Mouse (Mus musculus) heart, postnatal 10 days (tissue): ENCODE data around the gene Hibch. TPM values are rescaled to one million over a fixed set of nuclear protein-coding genes. Genes with fewer than 3 reads are reported as not detected.
A peak's percentile ranks its signal among the peaks of the same experiment; 100 is the strongest.
"Not testable (repeated sequence)": the region's sequence is repeated elsewhere in the genome, so short reads cannot be mapped to it uniquely, and the experiment has no call there.

Experiments used
- DNase-seq, 2 experiments: peaks; one replicate each; pipeline ENCODE4 v3.0.0; 2021
- intact Hi-C: fragments of 180-260 bp; cut with DNase I; formaldehyde crosslinking; loops from one replicate; pipeline ENCODE4 v1.15.1; 2025
- total RNA-seq, 2 experiments: library from RNA; stranded (reverse); gene quantifications; 2 replicates each; pipeline ENCODE4 v1.2.3; 2021

Gene Hibch
- total RNA-seq, 2 experiments from 2014 or later = 62.1 to 63.6 TPM

GRCm38 (mm10) chr1:52866007-52866406, 21.3 kb downstream of the Hibch start:
- intact Hi-C loops = no loop called here
- no peak for DNase-seq

GRCm38 (mm10) chr1:52867876-52868275, 23.1 kb downstream of the Hibch start:
- no peak for DNase-seq
- intact Hi-C loops = no loop called here

GRCm38 (mm10) chr1:52884208-52884607, 39.5 kb downstream of the Hibch start:
- intact Hi-C loops = no loop called here
- no peak for DNase-seq

GRCm38 (mm10) chr1:52909783-52910182, 65.1 kb downstream of the Hibch start:
- DNase-seq = no peak
- intact Hi-C loops = no loop called here

GRCm38 (mm10) chr1:52916655-52917054, 71.9 kb downstream of the Hibch start:
- intact Hi-C loops = no loop called here
- DNase-seq = no peak

- intact Hi-C loops, DNase-seq: not testable (repeated sequence)
These were observed 74.2 kb downstream of the Hibch start for GRCm38 (mm10) chr1:52918897-52919296.

- intact Hi-C loops, DNase-seq: not testable (repeated sequence)
These were observed 79.8 kb downstream of the Hibch start for GRCm38 (mm10) chr1:52924482-52924881.

- intact Hi-C loops = no loop called here
- no peak for DNase-seq
These were observed 89.8 kb downstream of the Hibch start for GRCm38 (mm10) chr1:52934494-52934893.

GRCm38 (mm10) chr1:52939021-52939420, 94.3 kb downstream of the Hibch start:
- intact Hi-C loops = no loop called here
- no peak for DNase-seq

GRCm38 (mm10) chr1:52947895-52948294, 103.2 kb downstream of the Hibch start:
- intact Hi-C loops = no loop called here

GRCm38 (mm10) chr1:52951146-52951868, 106.6 kb downstream of the Hibch start:
- intact Hi-C loops = loop anchor here (5.0 to 10.0 kb wide), 2 partner anchors 81 to 197 kb away; no protein-coding TSS in a partner anchor

More at GRCm38 (mm10) chr1:52947895-52948294, 103.2 kb downstream of the Hibch start:
- DNase-seq = no peak

GRCm38 (mm10) chr1:52952143-52952542, 107.4 kb downstream of the Hibch start:
- DNase-seq = peak in 1 of 2 experiments; percentile 20
- intact Hi-C loops = loop anchor here (5.0 to 10.0 kb wide), 2 partner anchors 80 to 197 kb away; no protein-coding TSS in a partner anchor

More at GRCm38 (mm10) chr1:52951146-52951868, 106.6 kb downstream of the Hibch start:
- DNase-seq = no peak

- intact Hi-C loops = loop anchor here (5.0 to 10.0 kb wide), 2 partner anchors 80 to 198 kb away; no protein-coding TSS in a partner anchor
- peak in 1 of 2 experiments; percentile 9 for DNase-seq
These were observed 108.0 kb downstream of the Hibch start for GRCm38 (mm10) chr1:52952551-52953397.

- no peak for DNase-seq
- intact Hi-C loops = loop anchor here (5.0 to 10.0 kb wide), 2 partner anchors 79 to 199 kb away; no protein-coding TSS in a partner anchor
These were observed 108.8 kb downstream of the Hibch start for GRCm38 (mm10) chr1:52953548-52953947.

- intact Hi-C loops = loop anchor here (5.0 to 10.0 kb wide), 2 partner anchors 78 to 200 kb away; no protein-coding TSS in a partner anchor
- no peak for DNase-seq
These were observed 109.7 kb downstream of the Hibch start for GRCm38 (mm10) chr1:52954456-52954855.

GRCm38 (mm10) chr1:52955102-52955501, 110.4 kb downstream of the Hibch start:
- intact Hi-C loops = loop anchor here (1.0 to 10.0 kb wide), 2 partner anchors 200 to 307 kb away; no protein-coding TSS in a partner anchor
- peak; percentile 25 to 64 for DNase-seq

- intact Hi-C loops = loop anchor here (10.0 kb wide), 1 partner anchor 202 kb away; no protein-coding TSS in a partner anchor
- no peak for DNase-seq
These were observed 112.0 kb downstream of the Hibch start for GRCm38 (mm10) chr1:52956746-52957145.

GRCm38 (mm10) chr1:52960191-52960590, 115.5 kb downstream of the Hibch start:
- intact Hi-C loops = no loop called here
- DNase-seq = no peak

- peak in 1 of 2 experiments; percentile 29 for DNase-seq
- intact Hi-C loops = no loop called here
These were observed 118.4 kb downstream of the Hibch start for GRCm38 (mm10) chr1:52963097-52963496.

GRCm38 (mm10) chr1:52964581-52964980, 119.9 kb downstream of the Hibch start:
- DNase-seq = no peak
- intact Hi-C loops = no loop called here
